Mouse (Mus musculus): ENCODE measurements around the gene Dmrta2. TPM values are rescaled to one million over a fixed set of nuclear protein-coding genes. Genes with fewer than 3 reads are reported as not detected.

The Dmrta2 gene
- polyA plus RNA-seq (2012; rRNA removed), result 2.9 and 3.1 TPM in 2 replicates

GRCm38 (mm10) chr4:109977148-109978067 is at the start of gene Dmrta2:
Gene Dmrta2, plus strand, starts transcription at chr4:109978053.
- H3K4me1 ChIP-seq (ENCODE audit: control insufficient read depth, insufficient read depth, low read length), result no peaks in the 10 kb centered on the region
- peak within 1 kb of the TSS; percentile 6 for H3K4me3 ChIP-seq (ENCODE audit: insufficient read depth, low read length)
- no peak within 1 kb of the TSS for H3K27ac ChIP-seq (ENCODE audit: insufficient read depth, low read length)
- no peak for TF ChIP-seq POLR2A (IDR thresholded peaks at IDR 0.05; ENCODE audit: extremely low read depth, insufficient read depth, low read length)
- TF ChIP-seq CTCF (IDR thresholded peaks at IDR 0.05; ENCODE audit: extremely low read depth, insufficient read depth, low read length), result no peak

- Histone ChIP-seq H3K27ac (ENCODE audit: insufficient read depth, low read length) (no peak overlapping the region), H3K4me3 (ENCODE audit: insufficient read depth, low read length) (no peak overlapping the region), H3K4me1 (ENCODE audit: control insufficient read depth, insufficient read depth, low read length) (no peaks in the 10 kb centered on the region)
- no peak for TF ChIP-seq POLR2A (IDR thresholded peaks at IDR 0.05; ENCODE audit: extremely low read depth, insufficient read depth, low read length)
- TF ChIP-seq CTCF (IDR thresholded peaks at IDR 0.05; ENCODE audit: extremely low read depth, insufficient read depth, low read length), result no peak
These were observed 48.8 kb upstream of the Dmrta2 start for GRCm38 (mm10) chr4:109929058-109929457.

- TF ChIP-seq POLR2A (IDR thresholded peaks at IDR 0.05; ENCODE audit: extremely low read depth, insufficient read depth, low read length) (no peak), CTCF (IDR thresholded peaks at IDR 0.05; ENCODE audit: extremely low read depth, insufficient read depth, low read length) (no peak)
- H3K27ac ChIP-seq (ENCODE audit: insufficient read depth, low read length), result no peak overlapping the region
- H3K4me3 ChIP-seq (ENCODE audit: insufficient read depth, low read length), result no peak overlapping the region
- H3K4me1 ChIP-seq (ENCODE audit: control insufficient read depth, insufficient read depth, low read length), result no peaks in the 10 kb centered on the region
These were observed 47.4 kb upstream of the Dmrta2 start for GRCm38 (mm10) chr4:109930445-109930844.

- Histone ChIP-seq H3K27ac (ENCODE audit: insufficient read depth, low read length) (no peak overlapping the region), H3K4me3 (ENCODE audit: insufficient read depth, low read length) (no peak overlapping the region), H3K4me1 (ENCODE audit: control insufficient read depth, insufficient read depth, low read length) (no peaks in the 10 kb centered on the region)
- TF ChIP-seq POLR2A (IDR thresholded peaks at IDR 0.05; ENCODE audit: extremely low read depth, insufficient read depth, low read length), result no peak
- no peak for TF ChIP-seq CTCF (IDR thresholded peaks at IDR 0.05; ENCODE audit: extremely low read depth, insufficient read depth, low read length)
These were observed 46.9 kb upstream of the Dmrta2 start for GRCm38 (mm10) chr4:109930935-109931334.

- Histone ChIP-seq H3K4me1 (ENCODE audit: control insufficient read depth, insufficient read depth, low read length) (no peaks in the 10 kb centered on the region), H3K27ac (ENCODE audit: insufficient read depth, low read length) (no peak overlapping the region), H3K4me3 (ENCODE audit: insufficient read depth, low read length) (no peak overlapping the region)
- no peak for TF ChIP-seq POLR2A (IDR thresholded peaks at IDR 0.05; ENCODE audit: extremely low read depth, insufficient read depth, low read length)
- TF ChIP-seq CTCF (IDR thresholded peaks at IDR 0.05; ENCODE audit: extremely low read depth, insufficient read depth, low read length), result no peak
These were observed 41.3 kb upstream of the Dmrta2 start for GRCm38 (mm10) chr4:109936557-109936956.

- H3K27ac ChIP-seq (ENCODE audit: insufficient read depth, low read length), result no peak overlapping the region
- no peak for TF ChIP-seq CTCF (IDR thresholded peaks at IDR 0.05; ENCODE audit: extremely low read depth, insufficient read depth, low read length)
- H3K4me3 ChIP-seq (ENCODE audit: insufficient read depth, low read length), result no peak overlapping the region
- H3K4me1 ChIP-seq (ENCODE audit: control insufficient read depth, insufficient read depth, low read length), result no peaks in the 10 kb centered on the region
These were observed 38.6 kb upstream of the Dmrta2 start for GRCm38 (mm10) chr4:109939291-109939690.

GRCm38 (mm10) chr4:109945554-109945953 is 32.3 kb upstream of the Dmrta2 start:
- no peak overlapping the region for H3K27ac ChIP-seq (ENCODE audit: insufficient read depth, low read length)
- no peak for TF ChIP-seq CTCF (IDR thresholded peaks at IDR 0.05; ENCODE audit: extremely low read depth, insufficient read depth, low read length)
- no peak for TF ChIP-seq POLR2A (IDR thresholded peaks at IDR 0.05; ENCODE audit: extremely low read depth, insufficient read depth, low read length)
- H3K4me1 ChIP-seq (ENCODE audit: control insufficient read depth, insufficient read depth, low read length), result no peaks in the 10 kb centered on the region
- no peak overlapping the region for H3K4me3 ChIP-seq (ENCODE audit: insufficient read depth, low read length)

GRCm38 (mm10) chr4:109949307-109949706 is 28.5 kb upstream of the Dmrta2 start:
- TF ChIP-seq CTCF (IDR thresholded peaks at IDR 0.05; ENCODE audit: extremely low read depth, insufficient read depth, low read length) (no peak), POLR2A (IDR thresholded peaks at IDR 0.05; ENCODE audit: extremely low read depth, insufficient read depth, low read length) (no peak)
- no peaks in the 10 kb centered on the region for H3K4me1 ChIP-seq (ENCODE audit: control insufficient read depth, insufficient read depth, low read length)
- H3K4me3 ChIP-seq (ENCODE audit: insufficient read depth, low read length), result no peak overlapping the region
- H3K27ac ChIP-seq (ENCODE audit: insufficient read depth, low read length), result no peak overlapping the region

- H3K4me1 ChIP-seq (ENCODE audit: control insufficient read depth, insufficient read depth, low read length), result no peaks in the 10 kb centered on the region
- H3K4me3 ChIP-seq (ENCODE audit: insufficient read depth, low read length), result no peak overlapping the region
- H3K27ac ChIP-seq (ENCODE audit: insufficient read depth, low read length), result no peak overlapping the region
- TF ChIP-seq CTCF (IDR thresholded peaks at IDR 0.05; ENCODE audit: extremely low read depth, insufficient read depth, low read length), result no peak
- TF ChIP-seq POLR2A (IDR thresholded peaks at IDR 0.05; ENCODE audit: extremely low read depth, insufficient read depth, low read length), result no peak
These were observed 24.3 kb upstream of the Dmrta2 start for GRCm38 (mm10) chr4:109953509-109953908.

All from cortical plate, adult 2 months (tissue).